Mouse (Mus musculus): Measurements from ENCODE around the gene Chchd6. TPM values are rescaled to one million over a fixed set of nuclear protein-coding genes. Genes with fewer than 3 reads are reported as not detected.

The Chchd6 gene
- polyA plus RNA-seq, 1 experiment from 2014 or later, result 176 TPM

Other genes with a start within 250 kb of the Chchd6 start
- 47.3 and 53.3 TPM in 2 replicates for gene Plxna1, start 233.0 kb downstream of the Chchd6 start, polyA plus RNA-seq (2014; fragmentation: Nextera tagmentation; extraction: Ambion mirVana)
- 16.0 and 17.1 TPM in 2 replicates for gene Txnrd3, start 48.3 kb upstream of the Chchd6 start, polyA plus RNA-seq (2014; fragmentation: Nextera tagmentation; extraction: Ambion mirVana)
- gene Vmn1r40, start 111.9 kb upstream of the Chchd6 start, polyA plus RNA-seq (2014; fragmentation: Nextera tagmentation; extraction: Ambion mirVana), result not detected in 2 replicates
- not detected in 2 replicates for gene Vmn1r41, start 145.1 kb upstream of the Chchd6 start, polyA plus RNA-seq (2014; fragmentation: Nextera tagmentation; extraction: Ambion mirVana)

Data from hindbrain, embryonic 14.5 days (tissue).